Mouse (Mus musculus): ENCODE data around the gene Slfnl1.

The Slfnl1 gene

DNA sequence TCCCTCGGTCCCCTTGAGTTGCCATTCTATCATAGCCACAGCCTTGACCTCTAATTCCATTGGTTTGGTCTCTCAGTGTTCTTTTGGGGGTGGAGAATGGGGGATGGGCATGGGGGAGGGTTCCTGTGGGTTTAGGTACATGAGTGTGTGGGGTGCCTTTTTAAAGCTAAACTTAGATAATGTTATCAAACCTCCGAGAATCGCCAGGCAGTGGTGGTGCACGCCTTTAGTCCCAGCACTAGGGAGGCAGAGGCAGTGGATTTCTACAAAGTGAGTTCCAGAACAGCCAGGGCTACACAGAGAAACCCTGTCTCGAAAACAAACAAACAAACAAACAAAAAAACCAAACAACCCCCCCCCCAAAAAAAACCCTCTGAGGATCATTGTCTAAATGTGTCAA is 48.9 kb downstream of the Slfnl1 start:
- no peak for DNase-seq (ENCODE audit: inconsistent age in 2 of 2, low spot score in 1 of 2)

- no peak for DNase-seq (ENCODE audit: inconsistent age in 2 of 2, low spot score in 1 of 2)
Measured at GRCm38 (mm10) chr4:120581711-120582110, 49.7 kb downstream of the Slfnl1 start.
